Mouse (Mus musculus): ENCODE data around the gene Prkab2. TPM values are rescaled to one million over a fixed set of nuclear protein-coding genes. Genes with fewer than 3 reads are reported as not detected.

Gene Prkab2
- total RNA-seq (2021) = 10 to 100 TPM; 32.9 to 34.8 TPM

DNA sequence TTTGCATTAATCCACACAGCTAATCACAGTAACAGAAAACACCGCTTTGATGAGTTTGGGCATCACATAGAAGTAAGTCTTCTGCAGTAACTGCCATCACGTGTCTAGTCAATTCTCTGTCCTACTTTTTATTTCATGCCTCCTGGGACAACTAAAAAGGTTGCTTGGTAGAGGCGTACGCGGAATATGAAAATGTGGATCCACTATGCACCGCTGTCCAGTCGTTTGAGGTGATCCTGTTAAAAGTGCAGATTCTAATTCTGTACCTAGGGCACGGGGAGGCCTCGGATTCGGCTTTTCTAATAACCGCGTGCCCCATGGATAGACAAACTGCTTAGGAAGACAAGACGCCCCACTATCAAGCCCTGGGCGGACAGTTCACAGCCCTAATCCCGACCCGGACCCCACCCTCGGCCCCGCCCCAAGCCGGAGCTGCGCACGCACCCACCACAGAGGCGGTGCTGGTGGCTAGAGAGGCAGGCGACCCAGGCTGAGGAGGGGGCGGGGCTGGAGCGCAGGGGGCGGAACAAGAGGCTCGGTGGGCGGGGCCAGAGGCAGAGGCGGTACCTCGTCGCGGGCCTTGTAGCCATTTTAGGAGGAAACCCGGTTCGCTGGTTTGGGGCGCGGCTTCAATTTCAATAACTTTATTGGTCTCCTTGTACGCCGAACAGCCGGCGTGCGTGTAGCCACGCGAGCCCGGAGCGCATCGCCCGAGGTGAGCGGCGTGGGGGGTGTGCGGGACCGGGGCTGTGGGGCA is at the start of gene Prkab2:
Gene Prkab2, plus strand, starts transcription at position 539 of the 757 bp plus-strand sequence.
- intact Hi-C loops (cut with DNase I) = loop anchor here (5.0 kb wide), 1 partner anchor 46 kb away; the partner anchor contains the start of gene Chd1l
- peak; percentile 98 to 99 for DNase-seq (ENCODE audit: extremely low spot score in 1 of 2, low spot score in 2 of 2)

DNA sequence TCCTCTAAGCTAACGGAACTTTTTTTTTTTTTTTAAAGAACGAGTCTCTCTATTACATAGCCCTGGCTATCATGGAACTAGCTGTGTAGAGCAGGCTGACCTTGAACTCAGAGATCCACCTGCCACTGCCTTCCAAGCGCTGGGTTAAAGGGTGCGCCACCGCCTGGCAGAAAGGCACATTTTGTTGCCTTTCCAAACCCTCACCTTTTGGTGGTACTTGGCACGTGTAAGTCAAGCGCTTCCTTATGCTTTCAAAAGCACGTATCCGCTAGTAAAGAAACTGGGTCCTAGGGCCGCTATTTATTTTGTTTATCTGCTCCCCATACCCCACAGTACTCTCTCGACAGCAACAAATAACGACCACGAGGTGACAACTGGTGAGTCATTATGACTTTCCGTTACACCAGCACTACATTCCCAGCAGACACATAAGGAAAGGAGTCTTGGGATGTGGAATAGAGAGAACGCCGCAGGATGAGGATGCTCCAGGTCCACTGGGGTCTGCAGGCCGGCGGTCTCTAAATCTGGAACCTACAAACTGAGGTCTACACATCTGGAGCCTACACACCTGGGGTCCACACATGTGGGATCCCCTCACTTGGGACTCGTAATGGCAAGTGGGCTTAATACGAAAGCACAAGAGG is 48.7 kb upstream of the Prkab2 start:
- intact Hi-C loops (cut with DNase I) = no loop called here
- no peak for DNase-seq (ENCODE audit: extremely low spot score in 1 of 2, low spot score in 2 of 2)

DNA sequence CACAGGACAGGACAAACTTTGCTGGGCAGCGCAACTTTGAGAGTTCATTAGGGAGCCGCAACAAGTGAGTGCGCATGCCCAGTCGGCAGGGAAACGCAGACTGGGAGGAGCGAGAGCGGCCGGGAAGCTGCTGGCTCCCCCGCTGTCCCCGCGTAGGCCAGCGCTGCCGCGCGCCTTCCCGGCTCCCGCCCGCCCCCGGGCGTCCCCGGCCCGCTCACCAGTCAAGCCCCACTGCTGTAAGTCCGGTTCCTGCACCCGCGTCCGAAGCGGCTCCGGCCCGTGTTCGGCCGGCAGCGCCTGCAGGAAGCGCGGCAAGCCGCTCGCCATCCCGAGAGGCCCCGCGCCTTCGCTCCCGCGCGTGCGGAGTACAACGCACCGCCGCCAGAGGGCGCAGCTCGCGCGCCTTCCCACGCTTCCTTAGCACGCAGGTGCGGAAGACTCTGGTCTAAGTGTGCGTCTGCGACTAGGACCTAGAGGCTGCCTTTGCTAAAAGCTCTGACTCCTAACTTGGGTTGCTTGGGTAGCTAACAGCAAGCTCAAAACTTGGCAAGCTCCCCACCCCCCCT is 48.1 kb upstream of the Prkab2 start, which contains the start of gene Chd1l:
Gene Chd1l, minus strand, starts transcription at position 359 of the 566 bp plus-strand sequence.
- intact Hi-C loops (cut with DNase I) = loop anchor here (5.0 kb wide), 1 partner anchor 47 kb away; the partner anchor contains the start of gene Prkab2
- peak; percentile 79 to 93 for DNase-seq (ENCODE audit: extremely low spot score in 1 of 2, low spot score in 2 of 2)

DNA sequence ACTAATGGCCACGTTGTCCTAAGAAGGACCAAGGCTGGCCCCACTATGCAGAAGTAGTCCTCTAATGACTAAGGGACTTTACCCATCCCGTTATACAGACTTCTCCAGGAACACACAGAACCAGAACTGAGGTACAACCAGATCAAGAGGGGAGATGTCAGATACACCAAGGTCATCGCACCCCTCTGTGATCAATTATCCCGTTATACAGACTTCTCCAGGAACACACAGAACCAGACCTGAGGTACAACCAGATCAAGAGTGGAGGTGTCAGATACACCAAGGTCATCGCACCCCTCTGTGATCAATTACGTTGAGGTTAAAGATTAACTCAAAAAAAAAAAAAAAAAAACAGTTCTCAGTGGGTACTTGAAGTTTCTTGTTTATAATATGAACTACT is 47.0 kb upstream of the Prkab2 start:
- intact Hi-C loops (cut with DNase I) = loop anchor here (5.0 kb wide), 1 partner anchor 46 kb away; the partner anchor contains the start of gene Prkab2
- DNase-seq (ENCODE audit: extremely low spot score in 1 of 2, low spot score in 2 of 2) = no peak

DNA sequence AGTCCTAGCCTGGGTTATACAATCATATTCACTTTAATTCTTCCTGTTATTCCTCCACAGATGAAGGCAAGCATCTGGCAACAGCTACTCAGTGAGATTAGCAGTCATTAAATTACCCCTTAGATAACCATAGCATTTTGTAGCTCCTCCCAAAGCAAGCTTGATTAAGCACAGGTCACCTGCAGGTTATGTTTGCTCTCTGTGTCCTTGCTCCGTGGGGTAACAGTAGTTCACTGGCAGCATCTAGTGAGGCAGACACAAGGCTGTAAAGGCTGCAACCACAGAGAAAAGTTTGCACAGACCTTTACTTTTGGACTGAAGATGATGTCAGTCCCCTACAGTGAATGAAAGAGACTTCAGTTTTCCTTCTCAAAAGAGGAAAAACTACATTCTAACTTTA is 42.8 kb upstream of the Prkab2 start:
- intact Hi-C loops (cut with DNase I) = no loop called here
- no peak for DNase-seq (ENCODE audit: extremely low spot score in 1 of 2, low spot score in 2 of 2)

DNA sequence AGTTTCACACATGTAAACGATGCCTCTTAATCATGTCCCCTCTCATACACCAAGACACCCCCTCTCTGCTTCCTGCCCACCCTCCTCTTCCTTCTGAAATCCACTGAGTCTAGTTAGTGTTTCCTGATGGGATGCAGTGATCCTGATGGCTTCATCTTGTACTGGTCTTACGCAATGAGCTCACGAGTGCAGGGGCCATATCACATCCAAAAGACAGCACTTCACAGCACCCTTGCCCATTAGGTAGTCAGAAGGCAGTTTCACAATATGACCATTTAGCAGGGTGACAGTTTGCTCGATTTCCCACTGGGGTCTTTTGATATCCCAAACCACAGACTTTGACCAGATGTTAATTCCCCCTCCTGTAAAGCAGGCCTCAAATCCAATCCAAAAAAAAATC is 42.1 kb upstream of the Prkab2 start:
- intact Hi-C loops (cut with DNase I) = no loop called here
- no peak for DNase-seq (ENCODE audit: extremely low spot score in 1 of 2, low spot score in 2 of 2)

DNA sequence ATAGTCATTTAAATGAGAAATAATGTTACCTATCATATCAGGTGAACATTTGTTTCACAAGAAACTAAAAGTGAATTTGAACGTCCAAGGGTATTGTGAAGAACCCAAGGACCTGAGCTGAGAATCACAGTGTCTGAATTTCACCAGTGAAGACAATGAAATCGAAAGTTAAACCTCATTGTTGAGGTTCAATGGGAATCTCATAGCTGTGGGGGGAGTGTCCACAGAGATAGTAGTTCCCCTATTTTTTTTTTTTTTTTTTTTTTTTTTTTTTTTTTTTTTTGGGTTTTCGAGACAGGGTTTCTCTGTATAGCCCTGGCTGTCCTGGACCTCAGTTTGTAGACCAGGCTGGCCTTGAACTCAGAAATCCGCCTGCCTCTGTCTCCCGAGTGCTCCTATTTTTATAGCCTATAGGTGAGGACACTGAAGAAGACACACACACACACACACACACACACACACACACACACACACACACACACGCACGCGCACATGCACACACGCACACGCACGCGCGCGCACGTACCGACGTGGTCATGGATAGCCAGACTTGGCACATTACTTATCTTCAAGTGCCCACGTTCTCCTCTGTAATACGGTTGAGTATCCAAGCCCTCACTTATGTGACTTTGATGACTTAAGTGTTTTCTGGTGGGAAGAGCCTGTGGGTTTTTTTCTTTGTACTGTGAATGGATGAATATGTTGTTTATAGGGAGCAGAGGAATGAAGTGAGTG is 40.7 kb upstream of the Prkab2 start:
- no peak for DNase-seq (ENCODE audit: extremely low spot score in 1 of 2, low spot score in 2 of 2)
- intact Hi-C loops (cut with DNase I) = no loop called here

DNA sequence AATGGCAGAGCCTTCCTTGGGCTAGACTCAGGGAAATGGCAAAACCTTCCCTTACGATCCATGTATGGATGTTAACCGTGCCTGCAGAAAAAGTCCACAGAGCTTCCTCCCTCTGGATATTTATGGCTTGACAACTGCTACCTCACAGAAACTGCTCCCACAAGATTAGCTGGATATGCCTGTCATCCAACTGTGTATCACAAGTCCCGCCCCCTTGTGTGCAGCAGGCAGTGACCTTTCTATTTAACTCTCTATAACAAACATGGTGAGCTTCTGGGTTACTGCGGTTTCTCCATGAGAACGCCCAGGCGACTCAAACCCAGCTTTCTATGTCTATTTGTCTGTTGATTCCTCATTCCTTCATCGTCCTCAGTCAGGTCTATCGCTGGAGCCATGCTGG is 40.1 kb upstream of the Prkab2 start:
- intact Hi-C loops (cut with DNase I) = no loop called here

DNA sequence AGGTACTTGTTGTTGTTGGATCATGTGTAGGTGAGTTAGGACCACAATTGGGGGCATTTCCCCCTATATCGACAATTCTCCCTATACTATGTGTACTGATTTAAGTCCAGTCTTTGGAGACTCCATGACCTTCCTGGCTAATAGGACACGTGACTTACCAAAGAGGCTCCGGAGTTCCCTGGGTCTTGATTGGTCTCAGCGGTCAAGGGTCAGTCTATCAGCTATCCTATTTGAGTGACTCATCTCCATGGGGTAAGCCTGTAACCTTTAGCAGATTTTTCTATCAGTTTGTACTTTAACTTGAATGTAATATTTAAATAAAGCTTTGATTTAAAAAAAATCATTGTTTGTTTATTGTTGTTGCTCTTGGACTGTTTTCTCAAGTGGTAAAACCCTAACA is 37.3 kb upstream of the Prkab2 start:
- intact Hi-C loops (cut with DNase I) = no loop called here
- no peak for DNase-seq (ENCODE audit: extremely low spot score in 1 of 2, low spot score in 2 of 2)

More for the DNA sequence above, 40.1 kb upstream of the Prkab2 start:
- no peak for DNase-seq (ENCODE audit: extremely low spot score in 1 of 2, low spot score in 2 of 2)

DNA sequence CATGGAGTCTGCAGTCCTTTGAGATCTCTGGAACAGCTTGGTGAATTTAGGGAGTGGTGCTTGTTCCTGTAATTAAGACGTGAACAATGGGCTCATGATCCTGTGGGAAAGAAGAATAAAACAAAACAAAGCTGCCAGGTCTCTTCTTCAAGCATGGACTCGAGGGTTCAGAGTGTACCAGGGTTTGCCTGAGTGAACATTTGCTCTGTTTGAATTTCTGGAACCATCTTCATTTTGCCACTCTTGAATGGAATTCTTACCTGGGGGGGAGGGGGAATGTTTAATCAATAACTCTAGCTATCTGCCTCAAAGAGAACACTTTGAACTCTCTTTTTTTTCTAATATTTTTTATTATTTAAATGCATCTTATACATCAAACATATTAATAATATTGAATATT is 33.4 kb upstream of the Prkab2 start:
- no peak for DNase-seq (ENCODE audit: extremely low spot score in 1 of 2, low spot score in 2 of 2)
- intact Hi-C loops (cut with DNase I) = no loop called here

DNA sequence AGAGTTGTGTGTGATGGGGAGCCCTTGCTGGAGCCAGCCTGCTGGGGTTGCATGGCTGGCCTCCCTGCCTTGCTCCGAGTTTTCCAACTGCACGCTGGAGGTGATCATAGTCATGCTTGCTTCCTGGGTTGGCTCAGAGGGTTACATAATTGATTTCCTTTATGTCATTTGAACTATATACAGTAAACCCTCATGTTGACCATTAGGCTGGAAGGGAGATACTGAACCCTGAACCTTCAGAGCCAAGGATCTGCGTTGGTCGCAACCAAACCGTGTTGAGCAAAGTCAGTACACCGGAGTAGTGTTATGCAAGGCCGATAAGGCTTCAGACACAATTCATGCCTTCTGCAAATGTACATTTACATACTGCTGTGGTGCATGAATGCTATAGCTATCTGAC is 30.1 kb upstream of the Prkab2 start:
- intact Hi-C loops (cut with DNase I) = no loop called here
- no peak for DNase-seq (ENCODE audit: extremely low spot score in 1 of 2, low spot score in 2 of 2)

DNA sequence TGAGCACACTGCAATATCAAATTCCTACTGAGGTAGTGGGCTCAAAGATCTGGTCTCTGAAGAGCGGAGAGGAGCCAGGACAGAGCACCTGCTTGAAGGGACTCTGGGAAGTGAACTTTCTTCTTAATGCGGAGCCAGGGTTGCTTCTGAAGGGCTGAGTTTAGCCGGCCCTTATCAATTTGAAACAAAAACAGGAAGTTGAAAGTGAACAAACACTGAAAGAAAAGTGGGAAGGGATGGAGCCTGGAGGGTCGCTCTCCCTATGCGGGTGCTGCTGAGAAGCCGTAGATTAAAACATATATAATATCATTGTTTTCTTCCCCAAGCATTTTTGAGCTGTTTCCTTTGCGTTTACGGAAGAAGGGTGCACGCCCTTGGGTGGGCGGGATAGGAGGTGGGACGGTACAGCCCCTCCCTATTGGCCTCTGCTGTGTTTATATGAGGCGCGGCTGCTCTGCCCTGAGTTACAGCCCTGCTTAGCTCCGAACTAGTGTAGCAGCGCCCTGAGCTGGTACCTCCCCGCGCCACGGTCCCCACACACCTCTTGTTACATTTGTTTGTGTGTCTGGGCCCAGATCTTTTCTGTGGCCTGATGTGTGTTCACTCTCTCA is 29.5 kb upstream of the Prkab2 start, which contains the start of gene Fmo5:
Gene Fmo5, plus strand, starts transcription at position 414 of the 611 bp plus-strand sequence.
- DNase-seq (ENCODE audit: extremely low spot score in 1 of 2, low spot score in 2 of 2) = peak in 1 of 2 experiments; percentile 70
- intact Hi-C loops (cut with DNase I) = no loop called here

DNA sequence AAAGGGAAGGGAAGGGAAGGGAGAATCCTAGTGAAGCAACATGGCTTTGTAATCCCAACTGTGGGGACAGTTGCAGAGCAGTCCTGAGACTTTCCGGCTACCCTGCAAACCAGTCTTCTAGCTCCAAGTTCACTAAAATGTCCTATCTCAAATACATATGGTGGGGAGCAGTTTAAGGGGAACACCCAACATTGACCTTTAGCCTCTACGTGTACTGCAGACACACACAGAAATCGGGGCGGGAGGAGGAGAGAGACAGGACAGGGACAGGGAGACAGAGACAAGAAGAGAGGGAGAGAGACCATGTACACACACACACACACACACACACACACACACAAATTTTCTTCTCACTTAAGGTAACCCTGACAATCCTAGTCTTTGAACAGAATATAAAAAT is 28.1 kb upstream of the Prkab2 start:
- intact Hi-C loops (cut with DNase I) = no loop called here
- DNase-seq (ENCODE audit: extremely low spot score in 1 of 2, low spot score in 2 of 2) = no peak

DNA sequence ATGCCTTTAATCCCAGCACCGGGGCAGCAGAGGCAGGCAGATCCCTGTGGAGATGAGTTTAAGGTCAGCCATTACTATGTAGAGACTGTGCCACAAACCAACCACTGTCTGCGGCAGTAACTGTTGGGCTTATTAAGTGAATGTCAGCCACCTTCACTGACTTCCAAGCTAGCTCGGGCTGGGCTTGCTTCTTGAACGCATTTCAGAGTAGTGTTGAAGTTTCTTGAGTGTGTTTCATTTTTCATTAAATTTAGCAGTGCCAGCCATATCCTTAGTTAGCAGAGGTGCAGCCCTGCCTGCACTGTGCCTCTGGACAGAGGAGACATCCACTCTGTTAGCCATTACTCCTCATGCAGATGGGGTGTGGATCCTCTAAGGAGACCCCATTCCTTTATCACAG is 27.2 kb upstream of the Prkab2 start:
- intact Hi-C loops (cut with DNase I) = no loop called here
- DNase-seq (ENCODE audit: extremely low spot score in 1 of 2, low spot score in 2 of 2) = no peak

DNA sequence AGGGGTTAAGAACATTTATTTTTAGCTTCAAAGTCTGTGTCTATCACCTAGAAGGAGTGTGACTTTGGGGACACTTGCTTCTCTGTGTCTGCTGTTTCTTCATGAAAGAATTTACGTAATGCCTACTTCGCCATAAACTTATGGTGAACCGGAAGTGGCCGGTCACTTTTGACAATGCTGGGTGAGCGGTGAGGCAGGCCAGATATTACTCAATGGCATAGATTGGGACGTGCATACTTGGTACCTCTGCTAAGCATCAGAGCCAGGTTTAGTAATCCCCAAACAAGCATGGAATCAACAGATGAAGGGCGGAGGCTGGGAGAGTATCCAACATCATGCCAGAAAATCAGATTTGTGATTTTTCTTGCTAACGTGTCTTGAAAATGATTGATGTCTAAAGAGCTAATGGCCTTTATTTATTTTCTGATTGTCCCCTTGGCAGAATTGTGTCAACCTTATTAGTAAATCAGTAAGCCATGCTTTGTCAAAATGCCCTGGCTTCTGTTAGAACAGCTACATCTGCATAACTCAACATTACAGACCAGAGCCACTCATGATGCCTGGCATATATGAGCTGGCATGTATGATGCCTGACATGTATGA is 26.6 kb upstream of the Prkab2 start:
- intact Hi-C loops (cut with DNase I) = no loop called here
- no peak for DNase-seq (ENCODE audit: extremely low spot score in 1 of 2, low spot score in 2 of 2)

DNA sequence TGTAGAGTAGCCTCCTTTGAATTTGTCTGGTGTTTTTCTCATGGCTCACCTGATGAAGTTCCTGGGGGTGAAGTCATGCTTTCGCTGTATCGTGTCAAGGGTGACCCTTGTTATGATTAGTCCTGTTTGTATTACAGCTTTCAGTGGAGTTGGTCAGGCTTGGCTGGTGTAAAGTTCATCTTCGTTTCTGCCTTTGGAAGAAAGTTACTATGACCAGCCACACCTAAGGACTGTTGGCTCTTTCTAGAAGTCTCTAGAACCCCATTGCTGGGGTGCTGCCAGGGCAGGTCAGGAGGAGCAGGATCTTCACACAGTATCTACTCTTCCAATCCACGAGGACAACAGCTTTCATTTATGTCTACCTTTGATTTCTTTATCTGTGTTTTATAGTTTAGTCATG is 24.5 kb upstream of the Prkab2 start:
- DNase-seq (ENCODE audit: extremely low spot score in 1 of 2, low spot score in 2 of 2) = no peak
- intact Hi-C loops (cut with DNase I) = no loop called here

DNA sequence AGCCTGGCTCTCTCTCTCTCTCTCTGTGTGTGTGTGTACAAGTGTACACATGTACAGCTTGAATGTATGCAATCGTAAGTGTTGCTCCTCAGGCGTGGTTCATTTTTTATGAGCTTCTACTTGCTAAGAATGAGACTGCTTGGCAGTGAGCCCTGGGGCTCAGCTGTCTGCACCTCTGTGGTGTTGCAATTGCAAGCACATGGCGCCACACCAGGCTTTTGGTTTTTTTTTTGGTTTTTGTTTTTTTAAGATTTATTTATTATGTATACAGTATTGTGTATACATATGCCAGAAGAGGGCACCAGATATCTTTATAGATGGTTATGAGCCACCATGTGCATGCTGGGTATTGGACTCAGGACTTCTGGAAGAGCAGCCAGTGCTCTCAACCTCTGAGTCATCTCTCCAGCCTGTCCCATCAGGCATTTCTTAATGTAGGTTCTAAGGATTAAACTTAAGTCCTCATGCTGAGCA is 23.7 kb upstream of the Prkab2 start:
- no peak for DNase-seq (ENCODE audit: extremely low spot score in 1 of 2, low spot score in 2 of 2)
- intact Hi-C loops (cut with DNase I) = no loop called here

DNA sequence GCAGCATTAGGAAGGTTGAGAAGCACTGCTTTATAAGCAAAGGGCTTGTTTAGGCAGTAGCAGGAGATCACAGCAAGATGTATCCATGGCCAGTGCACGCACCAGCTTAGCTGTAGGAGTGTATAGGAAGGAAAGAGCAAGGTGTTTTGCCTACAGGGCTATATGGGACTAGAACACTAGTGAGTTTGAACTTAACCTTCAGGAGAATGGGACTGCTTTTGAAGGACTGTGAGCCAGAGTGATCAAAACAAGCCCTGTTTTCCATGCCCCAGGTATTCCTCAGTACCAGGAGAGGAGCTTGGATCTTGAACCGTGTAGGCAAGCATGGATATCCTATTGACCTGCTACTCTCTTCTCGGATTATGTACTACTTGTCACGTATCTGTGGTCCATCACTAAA is 16.6 kb upstream of the Prkab2 start:
- intact Hi-C loops (cut with DNase I) = no loop called here

More for the DNA sequence above, 16.6 kb upstream of the Prkab2 start:
- no peak for DNase-seq (ENCODE audit: extremely low spot score in 1 of 2, low spot score in 2 of 2)
